Mouse (Mus musculus): ENCODE results near the gene Lrrc34. TPM values are rescaled to one million over a fixed set of nuclear protein-coding genes. Genes with fewer than 3 reads are reported as not detected.

Lrrc34 gene
- polyA plus RNA-seq, 1 experiment from 2014 or later: 1.7 TPM

- Histone ChIP-seq H3K4me3 (ENCODE audit: low read depth, low read length) (peak overlapping the region; percentile 91), H3K36me3 (ENCODE audit: insufficient read depth) (peaks cover 17% of the 10 kb centered on the region), H3K4me1 (ENCODE audit: insufficient read depth) (peaks cover 5% of the 10 kb centered on the region), H3K9ac (peak overlapping the region; percentile 41; the same call in 1 of the 2 replicates), H3K27ac (ENCODE audit: low read depth) (no peak overlapping the region), H3K27me3 (ENCODE audit: insufficient read depth, low read length) (no peaks in the 10 kb centered on the region), H3K4me2 (peak overlapping the region; percentile 90), H3K9me3 (ENCODE audit: low read depth, low read length) (no peaks in the 10 kb centered on the region)
- no peak for TF ChIP-seq CTCF (IDR thresholded peaks at IDR 0.05; ENCODE audit: low read depth)
- peak; percentile 6; the same call in 1 of the 2 replicates for ATAC-seq (ENCODE audit: insufficient read depth)
- DNase-seq: peak; percentile 95
- WGBS: under 1% methylated on average over 17 of the region's 17 CpGs
These were observed 46.5 kb downstream of the Lrrc34 start for GRCm38 (mm10) chr3:30601175-30601574.

DNA sequence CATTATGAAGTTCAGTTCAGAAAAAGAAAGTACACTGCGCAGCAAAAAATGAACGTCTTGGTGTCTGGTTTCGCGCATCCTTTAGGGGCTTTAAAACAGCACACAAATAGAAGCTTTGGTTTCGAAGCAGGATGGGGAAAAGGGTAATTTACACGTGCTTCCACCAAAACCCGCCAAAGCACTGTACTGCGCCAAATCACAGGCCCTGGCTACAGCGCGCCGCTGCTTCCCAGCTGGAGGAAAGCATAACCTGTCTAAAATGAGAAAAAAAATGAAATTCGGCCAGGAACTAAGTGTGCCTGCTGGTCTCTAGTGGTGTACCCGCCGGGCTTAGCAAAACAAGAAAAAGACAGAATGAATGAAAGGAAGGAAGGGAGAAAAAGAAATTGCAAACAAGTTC lies 47.0 kb downstream of the Lrrc34 start:
- ATAC-seq (ENCODE audit: insufficient read depth) (no peak), DNase-seq (peak; percentile 60)
- H3K9me3 ChIP-seq (ENCODE audit: low read depth, low read length): no peaks in the 10 kb centered on the region
- H3K4me1 ChIP-seq (ENCODE audit: insufficient read depth): peaks cover 7% of the 10 kb centered on the region
- peak overlapping the region; percentile 90 for H3K4me2 ChIP-seq
- 1% methylated on average over 14 of the region's 14 CpGs for WGBS
- peaks cover 13% of the 10 kb centered on the region for H3K36me3 ChIP-seq (ENCODE audit: insufficient read depth)
- peak overlapping the region; percentile 55; the same call in 1 of the 2 replicates for H3K27ac ChIP-seq (ENCODE audit: low read depth)
- H3K9ac ChIP-seq: peak overlapping the region; percentile 41
- peak overlapping the region; percentile 91 for H3K4me3 ChIP-seq (ENCODE audit: low read depth, low read length)
- no peaks in the 10 kb centered on the region for H3K27me3 ChIP-seq (ENCODE audit: insufficient read depth, low read length)
- no peak for TF ChIP-seq CTCF (IDR thresholded peaks at IDR 0.05; ENCODE audit: low read depth)

DNA sequence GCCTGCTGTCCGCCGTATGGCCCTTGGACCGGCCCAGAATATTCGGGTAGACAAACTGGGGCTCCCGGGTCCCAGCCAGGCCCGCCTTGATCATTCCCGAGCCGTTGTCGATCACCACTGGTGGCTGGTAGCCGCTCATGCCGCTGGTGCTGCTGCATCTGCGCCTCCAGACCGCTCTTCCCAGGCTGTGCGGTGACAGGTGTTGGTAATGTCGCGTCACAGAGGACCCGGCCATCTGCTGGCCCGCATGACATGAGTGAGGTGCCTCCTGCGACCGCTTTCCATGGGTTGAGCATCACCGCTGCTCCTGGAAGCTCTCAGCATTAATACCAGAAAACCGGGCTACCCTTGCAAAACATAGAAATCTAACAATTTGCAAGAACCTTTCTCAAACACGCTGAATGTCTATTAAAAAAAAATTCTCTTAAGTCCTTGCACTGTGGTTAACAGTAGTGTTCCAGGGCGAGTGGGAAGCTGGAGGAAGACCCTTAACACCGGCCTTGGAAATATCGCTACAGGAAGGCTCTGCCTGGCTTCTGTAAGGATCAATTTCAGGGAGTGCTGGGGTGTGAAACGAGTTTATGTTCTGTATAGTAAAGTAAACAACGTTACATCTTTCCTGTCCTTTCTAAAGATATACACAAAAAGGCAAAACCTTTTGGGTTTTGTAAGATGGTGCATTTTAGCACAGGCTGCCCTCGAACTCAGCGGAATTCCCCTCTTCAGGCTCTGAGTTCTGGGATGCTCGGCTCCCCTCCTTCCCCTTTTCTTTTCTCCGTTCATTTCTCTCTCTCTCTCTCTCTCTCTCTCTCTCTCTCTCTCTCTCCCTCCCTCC lies 47.7 kb downstream of the Lrrc34 start, which contains the start of gene Actrt3:
Gene Actrt3 (minus strand): TSS at position 229 of the 835 bp plus-strand sequence.
- peak within 1 kb of the TSS; percentile 90 for H3K4me2 ChIP-seq
- no peak for ATAC-seq (ENCODE audit: insufficient read depth)
- H3K4me3 ChIP-seq (ENCODE audit: low read depth, low read length): peak within 1 kb of the TSS; percentile 91
- H3K36me3 ChIP-seq (ENCODE audit: insufficient read depth): peaks cover 10% of the 10 kb centered on the region
- peak within 1 kb of the TSS; percentile 56 for H3K9ac ChIP-seq
- peak; percentile 49 for DNase-seq
- WGBS: 2% methylated on average over 32 of the region's 32 CpGs
- peaks cover 8% of the 10 kb centered on the region for H3K4me1 ChIP-seq (ENCODE audit: insufficient read depth)
- H3K9me3 ChIP-seq (ENCODE audit: low read depth, low read length): no peaks in the 10 kb centered on the region
- H3K27ac ChIP-seq (ENCODE audit: low read depth): peak within 1 kb of the TSS; percentile 55; the same call in 1 of the 2 replicates
- no peak for TF ChIP-seq CTCF (IDR thresholded peaks at IDR 0.05; ENCODE audit: low read depth)
- H3K27me3 ChIP-seq (ENCODE audit: insufficient read depth, low read length): no peaks in the 10 kb centered on the region

GRCm38 (mm10) chr3:30597271-30597670 lies 50.4 kb downstream of the Lrrc34 start:
- no peak for DNase-seq
- Histone ChIP-seq H3K36me3 (ENCODE audit: insufficient read depth) (no peaks in the 10 kb centered on the region), H3K9ac (no peak overlapping the region), H3K9me3 (ENCODE audit: low read depth, low read length) (no peaks in the 10 kb centered on the region), H3K27me3 (ENCODE audit: insufficient read depth, low read length) (no peaks in the 10 kb centered on the region), H3K4me2 (no peak overlapping the region), H3K27ac (ENCODE audit: low read depth) (no peak overlapping the region), H3K4me3 (ENCODE audit: low read depth, low read length) (no peak overlapping the region), H3K4me1 (ENCODE audit: insufficient read depth) (peaks cover 3% of the 10 kb centered on the region; the same call in 1 of the 2 replicates)
- ATAC-seq (ENCODE audit: insufficient read depth): no peak
- no peak for TF ChIP-seq CTCF (IDR thresholded peaks at IDR 0.05; ENCODE audit: low read depth)
- WGBS: 82% methylated on average over 7 of the region's 7 CpGs

DNA sequence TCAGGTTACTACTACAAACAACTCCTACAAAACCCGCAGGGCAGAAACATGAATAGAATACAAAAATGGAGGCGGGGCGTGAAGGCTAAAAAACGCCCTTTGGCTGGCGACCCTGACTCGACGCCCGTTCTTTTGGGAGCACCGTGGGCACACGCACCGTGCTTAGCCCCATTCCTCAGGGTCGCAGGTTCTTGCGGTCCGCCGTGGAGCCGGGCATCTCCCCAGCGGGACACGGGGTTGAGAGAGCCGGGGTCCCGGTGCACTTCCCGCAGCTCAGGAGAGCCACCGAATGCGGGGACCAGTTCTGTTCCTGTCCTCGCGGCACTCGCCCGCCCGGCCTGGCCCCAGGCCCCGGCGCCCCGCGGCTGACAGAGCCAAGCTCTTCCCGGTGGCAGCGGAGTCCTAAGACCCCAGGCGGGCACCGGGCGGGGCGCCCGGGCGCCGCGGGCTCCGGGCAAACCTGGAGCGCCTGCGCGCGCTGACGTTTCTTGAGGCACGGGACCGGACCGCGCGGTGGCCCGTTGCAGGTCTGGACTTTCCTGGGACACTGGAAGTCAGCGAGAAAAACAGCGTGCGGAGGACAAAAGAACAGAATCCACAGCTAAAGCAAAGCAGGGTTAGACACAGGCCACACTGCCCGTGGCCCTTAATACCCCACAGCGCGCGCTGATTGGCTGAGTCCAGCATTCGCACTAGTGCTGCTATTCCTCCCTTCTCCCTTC lies 52.4 kb downstream of the Lrrc34 start:
- ATAC-seq (ENCODE audit: insufficient read depth) (peak; percentile 55), DNase-seq (peak; percentile 66)
- no peaks in the 10 kb centered on the region for H3K27me3 ChIP-seq (ENCODE audit: insufficient read depth, low read length)
- H3K4me1 ChIP-seq (ENCODE audit: insufficient read depth): peaks cover 3% of the 10 kb centered on the region; the same call in 1 of the 2 replicates
- no peak for TF ChIP-seq CTCF (IDR thresholded peaks at IDR 0.05; ENCODE audit: low read depth)
- H3K4me2 ChIP-seq: peak overlapping the region; percentile 74
- no peaks in the 10 kb centered on the region for H3K9me3 ChIP-seq (ENCODE audit: low read depth, low read length)
- no peaks in the 10 kb centered on the region for H3K36me3 ChIP-seq (ENCODE audit: insufficient read depth)
- H3K4me3 ChIP-seq (ENCODE audit: low read depth, low read length): peak overlapping the region; percentile 76
- under 1% methylated on average over 62 of the region's 62 CpGs for WGBS
- H3K9ac ChIP-seq: peak overlapping the region; percentile 86
- peak overlapping the region; percentile 8; the same call in 1 of the 2 replicates for H3K27ac ChIP-seq (ENCODE audit: low read depth)

DNA sequence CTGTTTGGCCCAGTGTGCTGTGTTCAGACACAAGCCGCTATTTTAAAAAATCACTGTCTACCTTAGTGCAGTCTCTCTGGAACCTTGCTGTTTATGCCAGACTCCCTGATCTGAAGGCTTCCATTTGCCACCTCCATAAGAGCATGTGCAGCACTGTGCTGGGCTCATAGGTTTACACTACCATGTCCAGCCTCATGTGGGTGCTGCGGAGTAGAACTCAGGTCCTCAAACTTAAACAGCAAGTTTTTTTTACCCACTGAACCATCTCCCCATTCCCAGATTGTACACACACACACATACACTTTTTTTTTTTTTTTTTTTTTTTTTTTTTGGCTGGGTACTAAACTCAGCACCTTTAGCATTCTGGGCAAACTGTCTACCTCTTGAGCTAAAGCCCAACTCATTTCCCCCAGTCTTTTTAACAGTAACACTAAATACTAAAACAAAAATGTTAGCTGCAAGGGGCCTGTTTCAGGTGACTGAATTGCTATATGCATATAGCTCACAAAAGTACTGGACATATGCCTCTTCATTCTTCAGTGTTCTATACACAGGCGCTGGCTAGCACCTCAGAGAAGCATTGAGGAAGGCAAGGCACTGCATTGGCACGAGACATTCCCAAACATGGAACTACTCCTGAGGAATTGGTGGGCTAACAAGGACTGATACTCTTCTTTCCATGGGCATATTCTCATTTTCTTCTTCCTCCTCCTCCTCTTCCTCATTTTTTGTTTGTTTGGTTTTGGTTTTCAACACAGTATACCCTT lies 53.8 kb downstream of the Lrrc34 start:
- H3K4me2 ChIP-seq: no peak overlapping the region

More for the DNA sequence above, 53.8 kb downstream of the Lrrc34 start:
- H3K9me3 ChIP-seq (ENCODE audit: low read depth, low read length): no peaks in the 10 kb centered on the region
- H3K36me3 ChIP-seq (ENCODE audit: insufficient read depth): no peaks in the 10 kb centered on the region
- H3K27me3 ChIP-seq (ENCODE audit: insufficient read depth, low read length): no peaks in the 10 kb centered on the region
- no peak overlapping the region for H3K4me3 ChIP-seq (ENCODE audit: low read depth, low read length)
- DNase-seq (peak; percentile 60), ATAC-seq (ENCODE audit: insufficient read depth) (peak; percentile 46; the same call in 1 of the 2 replicates)
- 65% methylated on average over 4 of the region's 4 CpGs for WGBS
- H3K27ac ChIP-seq (ENCODE audit: low read depth): no peak overlapping the region
- peak; percentile 38 for TF ChIP-seq CTCF (IDR thresholded peaks at IDR 0.05; ENCODE audit: low read depth)
- peaks cover 3% of the 10 kb centered on the region; the same call in 1 of the 2 replicates for H3K4me1 ChIP-seq (ENCODE audit: insufficient read depth)
- no peak overlapping the region for H3K9ac ChIP-seq

Data from lung, embryonic 14.5 days (tissue).